In genomic region chr6:116417518-116418315, GRCm38 (mm10) we compare ENCODE assay signal across 9 mouse cellular contexts. TPM values are rescaled to one million over a fixed set of nuclear protein-coding genes. Genes with fewer than 3 reads are reported as not detected.
DNase-seq lines count a peak whose midpoint lies in the region; ATAC-seq and TF ChIP-seq lines count a peak whose summit lies in the region.
"Had no signal": no experiment of that assay in that cellular context is flagged by ENCODE, and none has a peak within 500 bp of the region (broad histone marks: within the 10 kb centered on the region; RNA-seq: fewer than 3 reads in every experiment).

No protein-coding gene starts in this region.

- no peaks in the 10 kb centered on the region for H3K79me2 ChIP-seq in heart, adult 2 months (replicated peaks; ENCODE audit: control insufficient read depth, insufficient read depth, low read length)

- 65% methylated on average over 6 of the region's 6 CpGs for WGBS in heart, adult 2 months
- WGBS in heart, embryonic 12.5 days = 56% methylated on average over 6 of the region's 6 CpGs
- 69% methylated on average over 6 of the region's 6 CpGs for WGBS in midbrain, embryonic 14.5 days
- 66% methylated on average over 6 of the region's 6 CpGs for WGBS in midbrain, embryonic 11.5 days

- H3K9me3 ChIP-seq in heart, embryonic 12.5 days (replicated peaks) = no peaks in the 10 kb centered on the region
- no peaks in the 10 kb centered on the region for H3K9me3 ChIP-seq in midbrain, embryonic 14.5 days (ENCODE audit: control insufficient read depth, low read length)
- H3K9me3 ChIP-seq in midbrain, embryonic 11.5 days (ENCODE audit: control insufficient read depth, low read length) = no peaks in the 10 kb centered on the region
- H3K9me3 ChIP-seq: midbrain, embryonic 12.5 days had no signal

- TF ChIP-seq EP300 in heart, adult 2 months (IDR thresholded peaks at IDR 0.05; ENCODE audit: insufficient read depth, low read depth, low read length) = no peak

- no peak for DNase-seq in heart, adult 2 months
- DNase-seq in midbrain, embryonic 14.5 days = peak; percentile 35
- no peak for DNase-seq in midbrain, embryonic 11.5 days (ENCODE audit: low spot score, missing footprints)
- DNase-seq in brain, adult 2 months (ENCODE audit: low read depth, low spot score) = peak; percentile 63
- DNase-seq in splenic B cell, adult 2 months (ENCODE audit: low read depth, low spot score) = peak; percentile 3
- no peak for DNase-seq in right cerebral cortex, postnatal 25 days

- no peaks in the 10 kb centered on the region for H3K27me3 ChIP-seq in heart, adult 2 months (ENCODE audit: control insufficient read depth, insufficient read depth, low read length)
- H3K27me3 ChIP-seq in heart, embryonic 12.5 days (replicated peaks) = peaks cover 3% of the 10 kb centered on the region; the same call in 1 of the 2 replicates
- no peaks in the 10 kb centered on the region for H3K27me3 ChIP-seq in midbrain, embryonic 14.5 days (ENCODE audit: control insufficient read depth, insufficient read depth, low read length)
- no peaks in the 10 kb centered on the region for H3K27me3 ChIP-seq in midbrain, embryonic 11.5 days (ENCODE audit: control insufficient read depth, insufficient read depth, low read length)
- no peaks in the 10 kb centered on the region for H3K27me3 ChIP-seq in splenic B cell, adult 2 months (ENCODE audit: control insufficient read depth, insufficient read depth, low read length, poor library complexity, severe bottlenecking)
- H3K27me3 ChIP-seq: midbrain, embryonic 12.5 days had no signal

- no peak overlapping the region for H3K9ac ChIP-seq in heart, adult 2 months (ENCODE audit: low read depth, low read length)
- H3K9ac ChIP-seq in heart, embryonic 12.5 days = no peak overlapping the region
- H3K9ac ChIP-seq in midbrain, embryonic 14.5 days (replicated peaks; ENCODE audit: low read length) = no peak overlapping the region
- no peak overlapping the region for H3K9ac ChIP-seq in midbrain, embryonic 11.5 days (ENCODE audit: low read length)
- H3K9ac ChIP-seq: midbrain, embryonic 12.5 days had no signal

- no peak overlapping the region for H3K27ac ChIP-seq in heart, adult 2 months
- no peak overlapping the region for H3K27ac ChIP-seq in heart, embryonic 12.5 days (ENCODE audit: poor library complexity, severe bottlenecking)
- no peak overlapping the region for H3K27ac ChIP-seq in midbrain, embryonic 14.5 days (replicated peaks; ENCODE audit: low read depth, low read length)
- no peak overlapping the region for H3K27ac ChIP-seq in midbrain, embryonic 11.5 days (ENCODE audit: low read depth, low read length)
- H3K27ac ChIP-seq: midbrain, embryonic 12.5 days had no signal

- no peak for TF ChIP-seq POLR2A in heart, adult 2 months (IDR thresholded peaks at IDR 0.05; ENCODE audit: insufficient read depth, low read depth, low read length)

- TF ChIP-seq CTCF in heart, adult 2 months (IDR thresholded peaks at IDR 0.05) = peak; percentile 77

- no peaks in the 10 kb centered on the region for H3K36me3 ChIP-seq in heart, adult 2 months (ENCODE audit: control insufficient read depth, insufficient read depth, low read length)
- H3K36me3 ChIP-seq in heart, embryonic 12.5 days = 0 out of 2 replicates have a peak, but pooled peaks cover 2% of the 10 kb centered on the region
- H3K36me3 ChIP-seq in midbrain, embryonic 14.5 days (ENCODE audit: control insufficient read depth, insufficient read depth, low read length) = no peaks in the 10 kb centered on the region
- H3K36me3 ChIP-seq in midbrain, embryonic 11.5 days (ENCODE audit: control insufficient read depth, insufficient read depth, low read length) = no peaks in the 10 kb centered on the region
- no peaks in the 10 kb centered on the region for H3K36me3 ChIP-seq in splenic B cell, adult 2 months (ENCODE audit: control insufficient read depth, insufficient read depth, low read length, poor library complexity, severe bottlenecking)
- H3K36me3 ChIP-seq: midbrain, embryonic 12.5 days had no signal

- no peak overlapping the region for H3K4me3 ChIP-seq in heart, adult 2 months
- H3K4me3 ChIP-seq in heart, embryonic 12.5 days = no peak overlapping the region
- H3K4me3 ChIP-seq in midbrain, embryonic 14.5 days (replicated peaks; ENCODE audit: low read depth, low read length) = no peak overlapping the region
- no peak overlapping the region for H3K4me3 ChIP-seq in midbrain, embryonic 11.5 days (ENCODE audit: low read depth, low read length)
- H3K4me3 ChIP-seq: midbrain, embryonic 12.5 days had no signal

- ATAC-seq in heart, embryonic 12.5 days (ENCODE audit: insufficient number of reproducible peaks, low FRiP score) = no peak
- no peak for ATAC-seq in midbrain, embryonic 14.5 days (ENCODE audit: low FRiP score, low TSS enrichment)
- ATAC-seq in midbrain, embryonic 11.5 days (ENCODE audit: low FRiP score) = no peak
- ATAC-seq in activated CD4-positive, CD25-positive, alpha-beta regulatory T cell, adult 4 months = no peak

- no peak overlapping the region for H3K4me2 ChIP-seq in heart, embryonic 12.5 days
- no peak overlapping the region for H3K4me2 ChIP-seq in midbrain, embryonic 14.5 days (ENCODE audit: low read length)
- H3K4me2 ChIP-seq in midbrain, embryonic 11.5 days = no peak overlapping the region
- H3K4me2 ChIP-seq: midbrain, embryonic 12.5 days had no signal

- intact Hi-C loops in heart, adult 2 months (cut with DNase I) = loop anchor here (2.0 kb wide), 1 partner anchor 279 kb away; no protein-coding TSS in a partner anchor

- H3K4me1 ChIP-seq in heart, adult 2 months (ENCODE audit: control insufficient read depth, insufficient read depth, low read length) = no peaks in the 10 kb centered on the region
- peaks cover 14% of the 10 kb centered on the region; the same call in 1 of the 2 replicates for H3K4me1 ChIP-seq in heart, embryonic 12.5 days (replicated peaks)
- H3K4me1 ChIP-seq in midbrain, embryonic 14.5 days (ENCODE audit: control insufficient read depth, insufficient read depth, low read length) = no peaks in the 10 kb centered on the region
- no peaks in the 10 kb centered on the region for H3K4me1 ChIP-seq in midbrain, embryonic 11.5 days (ENCODE audit: control insufficient read depth, insufficient read depth, low read length)
- H3K4me1 ChIP-seq: midbrain, embryonic 12.5 days had no signal

RNA-seq across cellular contexts. Expression of gene Alox5, which starts 43.3 kb away (rescaled TPM):
- total RNA-seq in heart, adult 2 months (2021) = 10 to 100 TPM; 14.3 to 16.4 TPM
- 6.6 and 12.2 TPM in 2 replicates for polyA plus RNA-seq in heart, adult 2 months (2012; rRNA removed)
- 2.6 and 2.7 TPM in 2 replicates for polyA plus RNA-seq in heart, embryonic 12.5 days (2016; fragmentation: Nextera tagmentation; extraction: Ambion mirVana)
- polyA plus RNA-seq in midbrain, embryonic 14.5 days (2014; fragmentation: Nextera tagmentation; extraction: Ambion mirVana) = 0.36 and 0.38 TPM in 2 replicates
- 0.88 and 1.6 TPM in 2 replicates for polyA plus RNA-seq in midbrain, embryonic 11.5 days (2014; fragmentation: Nextera tagmentation; extraction: Ambion mirVana)
- not detected for polyA plus RNA-seq in activated CD4-positive, CD25-positive, alpha-beta regulatory T cell, adult 4 months (2017; shearing (Covaris generic))

Comparison
In these comparisons a context has a peak if more than half of its experiments do, and no peak if none do; other contexts are left out.
1. DNase-seq: peak in midbrain, embryonic 14.5 days (single experiment), brain, adult 2 months (single experiment) and splenic B cell, adult 2 months (single experiment); none in heart, adult 2 months (0 of 2), midbrain, embryonic 11.5 days (single experiment) and right cerebral cortex, postnatal 25 days (single experiment).